Mouse (Mus musculus) heart, postnatal 0 days (tissue): Measurements from ENCODE around the gene Gtpbp2. TPM values are rescaled to one million over a fixed set of nuclear protein-coding genes. Genes with fewer than 3 reads are reported as not detected.
A peak's percentile ranks its signal among the peaks of the same experiment; 100 is the strongest.

ENCODE experiments used
- ATAC-seq: fragments of 200-750 bp; cut with Nextera tagmentation; 2 replicates; pipeline ENCODE4 v1.8.0; 2017; ENCODE audit warnings: low read depth, moderate number of reproducible peaks, moderate library complexity; ENCODE audit not compliant: insufficient read depth
- DNase-seq: peaks from one replicate; pipeline ENCODE4 v3.0.0-alpha.2; 2016; ENCODE audit warnings: low spot score
- H3K27ac ChIP-seq: fragments of 300-500 bp; sonication (generic); 2 replicates; pipeline ENCODE4 v1.5.1; 2014; ENCODE audit warnings: low read depth, mild to moderate bottlenecking
- H3K27me3 ChIP-seq: fragments of 300-500 bp; sonication (generic); 2 replicates; pipeline ENCODE4 v1.6.1; 2014; ENCODE audit warnings: low read length, mixed read lengths; ENCODE audit not compliant: control insufficient read depth, insufficient read depth
- H3K36me3 ChIP-seq: fragments of 300-500 bp; sonication (generic); replicated peaks from 2 replicates; pipeline ENCODE4 v1.6.1; 2014; ENCODE audit warnings: low read length, mixed read lengths; ENCODE audit not compliant: control insufficient read depth, insufficient read depth
- H3K4me1 ChIP-seq: fragments of 300-500 bp; sonication (generic); 2 replicates; pipeline ENCODE4 v1.6.1; 2014; ENCODE audit warnings: antibody characterized with exemption; ENCODE audit not compliant: control insufficient read depth, insufficient read depth
- H3K4me2 ChIP-seq: fragments of 300-500 bp; sonication (generic); 2 replicates; pipeline ENCODE4 v1.6.1; 2014; ENCODE audit warnings: low read depth, mild to moderate bottlenecking, low read length, moderate library complexity
- H3K4me3 ChIP-seq: fragments of 300-500 bp; sonication (generic); 2 replicates; pipeline ENCODE4 v1.5.1; 2014; ENCODE audit warnings: low read depth, low read length
- H3K9ac ChIP-seq: fragments of 300-500 bp; sonication (generic); replicated peaks from 2 replicates; pipeline ENCODE4 v1.6.1; 2014; ENCODE audit warnings: low read depth, low read length, mixed read lengths
- H3K9me3 ChIP-seq: fragments of 300-500 bp; sonication (generic); replicated peaks from 2 replicates; pipeline ENCODE4 v1.6.1; 2016; ENCODE audit warnings: low read length; ENCODE audit not compliant: control insufficient read depth
- CTCF ChIP-seq: IDR thresholded peaks from 2 replicates; pipeline ENCODE4 v1.5.1; 2016; ENCODE audit warnings: antibody characterized with exemption, control low read depth, low read depth
- EP300 ChIP-seq: IDR thresholded peaks from 2 replicates; pipeline ENCODE4 v1.6.1; 2016; ENCODE audit warnings: antibody characterized with exemption, low read depth
- WGBS: fragments of 180-500 bp; shearing (Covaris S2); extraction: QIAGEN DNeasy Blood & Tissue Kit; methylation state at CpG from one replicate; pipeline ENCODE4 v1.1.7; 2014; 5-methylcytosine and 5-hydroxymethylcytosine counted together
- polyA plus RNA-seq: library from polyadenylated mRNA; unstranded; fragments of >200 nt; fragmentation: Nextera tagmentation; extraction: Ambion mirVana; gene quantifications from 2 replicates; pipeline ENCODE4 v1.2.1, GENCODE M21; 2015
- total RNA-seq: library from RNA; depleted of rRNA; stranded (reverse); fragments of >200 nt; gene quantifications from 2 replicates; pipeline ENCODE4 v1.2.3, GENCODE M21; 2014; ENCODE audit warnings: low replicate concordance

Gtpbp2 gene
- total and polyA plus RNA-seq, 2 experiments from 2014 or later = 25.8 to 99.0 TPM

DNA sequence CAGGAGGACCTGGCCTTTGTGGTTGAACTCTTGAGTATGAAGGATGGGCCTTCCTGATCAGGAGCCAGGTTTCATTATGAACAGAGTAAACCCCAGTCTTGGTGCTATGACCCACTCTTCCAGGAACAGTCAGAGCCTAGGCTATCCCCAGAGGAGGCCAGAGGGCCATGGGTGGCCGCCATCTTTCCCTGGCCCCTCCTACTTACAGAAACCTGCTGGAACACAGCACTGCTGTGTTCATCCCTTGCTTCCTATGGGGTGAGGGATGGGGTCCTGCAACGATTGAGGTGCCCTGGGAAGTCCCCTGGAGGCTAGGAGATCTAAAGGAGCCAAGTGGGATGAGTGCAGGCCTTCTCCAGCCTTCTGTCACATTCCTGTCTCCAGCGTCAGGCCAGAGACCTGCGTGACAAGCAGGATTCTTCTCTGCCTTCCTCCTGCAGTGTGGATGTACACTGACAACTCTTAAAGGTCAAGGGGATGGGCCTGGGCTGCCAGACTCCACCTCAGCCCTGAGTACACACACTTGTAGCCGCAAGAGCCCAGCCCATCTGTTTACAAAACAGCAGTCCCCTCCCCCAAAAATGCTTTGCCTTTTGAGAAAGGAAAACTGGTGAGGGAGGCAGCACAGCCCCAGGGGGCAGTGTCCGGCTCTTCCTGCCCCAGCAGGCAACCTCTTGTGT is 32.9 kb upstream of the Gtpbp2 start:
- Histone ChIP-seq H3K27ac (no peak overlapping the region), H3K4me2 (no peak overlapping the region), H3K4me1 (peaks cover 11% of the 10 kb centered on the region), H3K27me3 (no peaks in the 10 kb centered on the region), H3K36me3 (peaks cover 60% of the 10 kb centered on the region), H3K9ac (no peak overlapping the region), H3K4me3 (no peak overlapping the region), H3K9me3 (no peaks in the 10 kb centered on the region)
- WGBS = 71% methylated on average over 6 of the region's 6 CpGs
- DNase-seq (no peak), ATAC-seq (no peak)
- TF ChIP-seq CTCF (no peak), EP300 (no peak)

GRCm38 (mm10) chr17:46129741-46130498 is 30.9 kb upstream of the Gtpbp2 start:
- Histone ChIP-seq H3K27ac (0 out of 2 replicates have a peak overlapping the region, but pooled peaks have one; percentile 1), H3K4me2 (no peak overlapping the region), H3K27me3 (no peaks in the 10 kb centered on the region), H3K9me3 (no peaks in the 10 kb centered on the region), H3K9ac (no peak overlapping the region), H3K4me3 (no peak overlapping the region), H3K4me1 (no peaks in the 10 kb centered on the region), H3K36me3 (peaks cover 41% of the 10 kb centered on the region)
- ATAC-seq = 0 out of 2 replicates have a peak, but pooled peaks have one; percentile 10
- DNase-seq = no peak
- 68% methylated on average over 13 of the region's 13 CpGs for WGBS
- TF ChIP-seq CTCF (no peak), EP300 (no peak)

DNA sequence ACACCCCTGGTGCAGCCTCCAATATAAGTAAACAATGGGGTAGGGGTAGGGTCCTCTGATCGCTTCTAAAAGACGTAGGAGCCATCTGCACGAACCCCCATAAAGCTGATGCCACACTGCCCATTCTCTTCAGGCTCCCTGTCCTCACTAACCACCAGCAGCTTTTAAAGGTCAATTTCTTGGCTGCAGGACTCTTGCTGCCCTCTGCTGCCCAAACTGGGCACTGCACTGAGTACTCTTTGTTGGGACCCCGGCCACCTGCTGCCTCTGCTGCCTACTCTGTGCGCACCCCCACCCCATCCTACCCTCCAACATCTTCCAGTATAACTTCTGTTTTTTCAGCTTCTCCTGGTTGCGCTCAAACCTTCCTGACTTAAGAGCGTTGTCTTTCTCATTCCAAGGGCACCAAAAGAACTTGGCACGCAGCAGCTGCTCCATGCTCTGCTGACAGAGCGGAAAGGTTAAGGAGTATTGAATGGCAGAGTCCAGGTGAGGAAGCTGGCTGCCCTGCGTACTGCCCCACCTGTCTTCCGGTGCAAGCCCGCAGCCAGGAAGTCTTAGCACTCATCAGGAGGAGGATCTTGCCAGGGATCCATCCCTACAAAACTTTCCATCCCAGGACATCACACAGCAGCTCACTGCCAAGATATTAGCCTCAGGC is 28.6 kb upstream of the Gtpbp2 start:
- no peak; the same call in 1 of the 2 replicates for ATAC-seq
- H3K27me3 ChIP-seq = no peaks in the 10 kb centered on the region
- H3K27ac ChIP-seq = no peak overlapping the region
- H3K4me3 ChIP-seq = no peak overlapping the region
- no peaks in the 10 kb centered on the region for H3K4me1 ChIP-seq
- H3K4me2 ChIP-seq = no peak overlapping the region
- WGBS = 16% methylated on average over 12 of the region's 12 CpGs
- peak; percentile 68 for DNase-seq
- TF ChIP-seq CTCF = peak; percentile 91
- TF ChIP-seq EP300 = no peak
- no peak overlapping the region for H3K9ac ChIP-seq
- no peaks in the 10 kb centered on the region for H3K9me3 ChIP-seq
- H3K36me3 ChIP-seq = peaks cover 19% of the 10 kb centered on the region

GRCm38 (mm10) chr17:46132862-46133261 is 28.0 kb upstream of the Gtpbp2 start:
- no peak for ATAC-seq
- Histone ChIP-seq H3K4me2 (no peak overlapping the region), H3K9ac (no peak overlapping the region), H3K4me1 (no peaks in the 10 kb centered on the region), H3K27me3 (no peaks in the 10 kb centered on the region), H3K4me3 (no peak overlapping the region), H3K27ac (no peak overlapping the region), H3K36me3 (peaks cover 12% of the 10 kb centered on the region), H3K9me3 (no peaks in the 10 kb centered on the region)
- 33% methylated on average over 8 of the region's 8 CpGs for WGBS
- no peak for DNase-seq
- no peak for TF ChIP-seq CTCF
- TF ChIP-seq EP300 = no peak

DNA sequence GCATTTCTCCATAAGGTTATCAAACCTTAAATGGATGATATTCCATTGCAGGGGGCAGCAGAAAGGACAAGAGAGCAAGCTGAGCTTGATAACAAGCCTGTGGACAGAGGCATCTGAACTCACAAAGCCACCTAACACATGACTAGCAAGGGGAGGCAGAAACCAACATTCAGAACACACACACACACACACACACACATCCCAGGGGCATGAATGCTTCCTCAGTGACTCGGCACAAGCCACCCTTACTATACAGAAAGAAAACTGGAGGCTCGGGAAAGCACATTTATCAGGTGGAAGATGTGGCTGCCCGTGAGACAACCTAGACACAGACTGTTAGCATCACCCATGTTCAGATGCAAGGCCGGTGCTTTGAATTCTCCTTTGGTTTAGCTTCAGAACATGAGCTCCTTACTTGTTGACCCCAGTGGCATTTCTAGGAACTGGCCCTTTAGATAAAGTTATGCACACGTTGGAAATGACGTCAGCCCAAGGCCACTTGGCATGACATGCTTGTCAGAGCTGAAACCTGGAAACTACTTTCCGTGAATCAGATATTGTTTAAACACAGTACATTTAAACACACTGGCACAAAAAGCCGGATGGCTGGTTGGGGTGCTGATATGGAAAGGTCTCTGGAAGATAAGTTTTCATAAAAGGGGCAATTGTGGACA is 22.1 kb upstream of the Gtpbp2 start:
- Histone ChIP-seq H3K4me3 (no peak overlapping the region), H3K27ac (no peak overlapping the region), H3K4me2 (no peak overlapping the region), H3K9ac (no peak overlapping the region), H3K27me3 (no peaks in the 10 kb centered on the region), H3K4me1 (peaks cover 4% of the 10 kb centered on the region; the same call in 1 of the 2 replicates), H3K9me3 (no peaks in the 10 kb centered on the region), H3K36me3 (no peaks in the 10 kb centered on the region)
- DNase-seq (no peak), ATAC-seq (no peak)
- WGBS = 41% methylated on average over 8 of the region's 8 CpGs
- TF ChIP-seq CTCF (no peak), EP300 (no peak)
